Mouse (Mus musculus) heart, postnatal 0 days (tissue): ENCODE data around the gene Tmem266. TPM values are rescaled to one million over a fixed set of nuclear protein-coding genes. Genes with fewer than 3 reads are reported as not detected.

Experiments
- ATAC-seq: fragments of 200-750 bp; cut with Nextera tagmentation; 2 replicates; pipeline ENCODE4 v1.8.0; 2017; ENCODE audit warnings: low read depth, moderate number of reproducible peaks, moderate library complexity; ENCODE audit not compliant: insufficient read depth
- DNase-seq: peaks from one replicate; pipeline ENCODE4 v3.0.0-alpha.2; 2016; ENCODE audit warnings: low spot score
- H3K27ac ChIP-seq: fragments of 300-500 bp; sonication (generic); 2 replicates; pipeline ENCODE4 v1.5.1; 2014; ENCODE audit warnings: low read depth, mild to moderate bottlenecking
- H3K27me3 ChIP-seq: fragments of 300-500 bp; sonication (generic); 2 replicates; pipeline ENCODE4 v1.6.1; 2014; ENCODE audit warnings: low read length, mixed read lengths; ENCODE audit not compliant: control insufficient read depth, insufficient read depth
- H3K36me3 ChIP-seq: fragments of 300-500 bp; sonication (generic); replicated peaks from 2 replicates; pipeline ENCODE4 v1.6.1; 2014; ENCODE audit warnings: low read length, mixed read lengths; ENCODE audit not compliant: control insufficient read depth, insufficient read depth
- H3K4me1 ChIP-seq: fragments of 300-500 bp; sonication (generic); 2 replicates; pipeline ENCODE4 v1.6.1; 2014; ENCODE audit warnings: antibody characterized with exemption; ENCODE audit not compliant: control insufficient read depth, insufficient read depth
- H3K4me2 ChIP-seq: fragments of 300-500 bp; sonication (generic); 2 replicates; pipeline ENCODE4 v1.6.1; 2014; ENCODE audit warnings: low read depth, mild to moderate bottlenecking, low read length, moderate library complexity
- H3K4me3 ChIP-seq: fragments of 300-500 bp; sonication (generic); 2 replicates; pipeline ENCODE4 v1.5.1; 2014; ENCODE audit warnings: low read depth, low read length
- H3K9ac ChIP-seq: fragments of 300-500 bp; sonication (generic); replicated peaks from 2 replicates; pipeline ENCODE4 v1.6.1; 2014; ENCODE audit warnings: low read depth, low read length, mixed read lengths
- H3K9me3 ChIP-seq: fragments of 300-500 bp; sonication (generic); replicated peaks from 2 replicates; pipeline ENCODE4 v1.6.1; 2016; ENCODE audit warnings: low read length; ENCODE audit not compliant: control insufficient read depth
- CTCF ChIP-seq: IDR thresholded peaks from 2 replicates; pipeline ENCODE4 v1.5.1; 2016; ENCODE audit warnings: antibody characterized with exemption, control low read depth, low read depth
- EP300 ChIP-seq: IDR thresholded peaks from 2 replicates; pipeline ENCODE4 v1.6.1; 2016; ENCODE audit warnings: antibody characterized with exemption, low read depth
- whole genome bisulfite sequencing: fragments of 180-500 bp; shearing (Covaris S2); extraction: QIAGEN DNeasy Blood & Tissue Kit; methylation state at CpG from one replicate; pipeline ENCODE4 v1.1.7; 2014; 5-methylcytosine and 5-hydroxymethylcytosine counted together
- polyA plus RNA-seq: library from polyadenylated mRNA; unstranded; fragments of >200 nt; fragmentation: Nextera tagmentation; extraction: Ambion mirVana; gene quantifications from 2 replicates; pipeline ENCODE4 v1.2.1, GENCODE M21; 2015
- total RNA-seq: library from RNA; depleted of rRNA; stranded (reverse); fragments of >200 nt; gene quantifications from 2 replicates; pipeline ENCODE4 v1.2.3, GENCODE M21; 2014; ENCODE audit warnings: low replicate concordance; rRNA removed

Tmem266 gene
- total RNA-seq = 2.1 TPM in 1 of 2 replicates, not detected in the other
- 0.11 and 0.15 TPM in 2 replicates for polyA plus RNA-seq

- WGBS = under 1% methylated on average over 53 of the region's 82 CpGs
- no peak for TF ChIP-seq CTCF
- no peak for TF ChIP-seq EP300
- no peak within 1 kb of the TSS for H3K27ac ChIP-seq
These were observed at the start of gene Tmem266, which contains the start of gene Nrg4 for GRCm38 (mm10) chr9:55326515-55327233. TSS of gene Tmem266 (plus strand) at chr9:55326913. TSS of gene Nrg4 (minus strand) at chr9:55326844.

DNA sequence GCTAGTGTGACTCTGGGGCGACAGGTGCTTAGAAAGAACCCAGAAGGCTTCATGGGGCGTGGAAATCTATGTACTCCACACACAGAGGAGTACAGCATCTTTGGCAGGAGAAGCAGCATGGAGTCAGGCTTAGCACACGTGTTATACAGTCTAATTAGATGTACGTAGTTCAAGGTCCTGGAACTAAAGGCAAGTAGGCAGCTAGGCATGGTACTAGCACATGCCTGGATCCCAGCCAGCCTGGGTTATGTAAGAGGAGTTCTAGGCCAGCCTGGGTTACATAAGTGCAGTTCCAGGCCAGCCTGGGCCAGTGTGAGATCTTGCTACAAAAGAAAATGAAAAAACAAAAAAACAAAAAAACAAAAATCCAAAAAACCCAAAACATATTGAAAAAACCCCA lies 49.2 kb upstream of the Tmem266 start:
- ATAC-seq (no peak), DNase-seq (no peak)
- 73% methylated on average over 4 of the region's 4 CpGs for WGBS
- Histone ChIP-seq H3K9ac (no peak overlapping the region), H3K4me3 (no peak overlapping the region), H3K27ac (no peak overlapping the region), H3K27me3 (no peaks in the 10 kb centered on the region), H3K4me2 (no peak overlapping the region), H3K4me1 (no peaks in the 10 kb centered on the region), H3K36me3 (no peaks in the 10 kb centered on the region), H3K9me3 (no peaks in the 10 kb centered on the region)
- no peak for TF ChIP-seq CTCF
- no peak for TF ChIP-seq EP300

More at GRCm38 (mm10) chr9:55326515-55327233, at the start of gene Tmem266, which contains the start of gene Nrg4:
- Histone ChIP-seq H3K4me3 (peak within 1 kb of the TSS; percentile 87), H3K9me3 (no peaks in the 10 kb centered on the region), H3K27me3 (peaks cover 42% of the 10 kb centered on the region), H3K9ac (peak within 1 kb of the TSS; percentile 64), H3K4me2 (peak within 1 kb of the TSS; percentile 99), H3K4me1 (no peaks in the 10 kb centered on the region), H3K36me3 (no peaks in the 10 kb centered on the region)
- ATAC-seq (peak; percentile 86), DNase-seq (peak; percentile 75)

DNA sequence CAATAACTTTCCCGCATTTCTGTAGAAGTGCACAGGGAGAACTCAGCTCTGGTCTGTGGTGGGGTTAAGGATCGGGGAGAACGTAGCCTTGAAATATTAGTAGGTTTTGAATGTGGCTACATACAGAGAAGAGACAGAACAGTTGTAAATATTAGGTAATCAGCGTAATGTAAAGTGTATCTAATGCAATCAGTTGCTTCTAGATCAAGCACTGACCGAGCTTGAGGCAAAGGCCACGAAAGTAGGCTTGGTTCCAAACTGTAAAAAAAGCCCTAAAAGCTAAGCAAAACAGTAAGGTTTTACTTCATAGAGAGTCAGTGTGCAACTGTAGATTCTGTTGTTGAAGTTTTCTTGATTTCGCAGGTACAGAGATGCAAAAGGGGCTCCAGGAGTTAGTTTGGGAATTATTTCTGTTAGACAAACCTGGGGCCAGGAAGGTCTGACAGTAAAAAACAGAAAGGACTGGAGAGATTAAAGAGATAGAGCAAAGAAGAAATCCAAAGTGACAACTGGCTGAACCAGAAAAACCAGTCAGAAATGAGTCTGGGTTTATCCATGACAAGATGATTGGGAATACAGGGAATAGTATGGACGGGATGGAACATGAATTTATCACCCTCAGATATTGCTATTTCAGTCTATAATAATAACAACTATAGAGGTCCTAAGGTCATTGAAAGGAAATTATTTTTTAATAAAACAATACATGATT lies 47.4 kb upstream of the Tmem266 start:
- Histone ChIP-seq H3K36me3 (no peaks in the 10 kb centered on the region), H3K9ac (no peak overlapping the region), H3K4me1 (no peaks in the 10 kb centered on the region), H3K4me2 (no peak overlapping the region), H3K27me3 (no peaks in the 10 kb centered on the region), H3K27ac (no peak overlapping the region), H3K9me3 (no peaks in the 10 kb centered on the region), H3K4me3 (no peak overlapping the region)
- DNase-seq (no peak), ATAC-seq (no peak)
- TF ChIP-seq EP300 (no peak), CTCF (no peak)
- WGBS = 78% methylated on average over 8 of the region's 8 CpGs

GRCm38 (mm10) chr9:55283516-55283915 lies 43.2 kb upstream of the Tmem266 start:
- no peak overlapping the region for H3K9ac ChIP-seq
- ATAC-seq = no peak
- no peak overlapping the region for H3K27ac ChIP-seq
- DNase-seq = no peak
- H3K4me1 ChIP-seq = no peaks in the 10 kb centered on the region
- H3K4me2 ChIP-seq = peak overlapping the region; percentile 37
- no peaks in the 10 kb centered on the region for H3K36me3 ChIP-seq
- no peaks in the 10 kb centered on the region for H3K27me3 ChIP-seq
- 5% methylated on average over 14 of the region's 14 CpGs for WGBS
- H3K4me3 ChIP-seq = 0 out of 2 replicates have a peak overlapping the region, but pooled peaks have one; percentile 16
- H3K9me3 ChIP-seq = no peaks in the 10 kb centered on the region
- no peak for TF ChIP-seq CTCF
- TF ChIP-seq EP300 = no peak

DNA sequence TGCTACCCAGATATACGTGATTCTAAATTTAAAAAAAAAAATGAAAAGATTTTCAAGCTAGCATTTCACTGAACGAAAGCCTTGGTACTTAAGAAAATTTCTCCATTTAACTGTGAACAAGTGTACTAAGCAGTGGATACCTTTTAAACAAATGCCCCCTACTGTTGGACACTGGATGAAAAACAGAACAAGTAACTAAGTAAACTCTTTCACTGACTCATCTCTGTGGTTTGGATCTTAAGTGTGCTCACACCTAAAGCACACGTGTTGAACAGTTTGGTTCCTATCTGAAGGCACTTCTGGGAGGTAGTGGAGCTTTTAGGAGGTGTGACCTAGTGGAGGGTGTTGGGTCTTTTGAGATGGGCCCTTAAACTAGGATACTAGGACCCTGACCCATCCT lies 41.5 kb upstream of the Tmem266 start:
- ATAC-seq = no peak
- no peak for DNase-seq
- H3K36me3 ChIP-seq = no peaks in the 10 kb centered on the region
- H3K9ac ChIP-seq = no peak overlapping the region
- no peaks in the 10 kb centered on the region for H3K27me3 ChIP-seq
- TF ChIP-seq CTCF (peak; percentile 10), EP300 (no peak)
- WGBS = 63% methylated on average over 3 of the region's 3 CpGs
- H3K4me3 ChIP-seq = no peak overlapping the region
- H3K4me2 ChIP-seq = no peak overlapping the region
- no peaks in the 10 kb centered on the region for H3K9me3 ChIP-seq
- H3K27ac ChIP-seq = no peak overlapping the region
- no peaks in the 10 kb centered on the region for H3K4me1 ChIP-seq
